Mouse (Mus musculus): ENCODE data around the gene Ftl1.

GRCm38 (mm10) chr7:45443526-45444420 is 15.9 kb downstream of the Ftl1 start:
- TF ChIP-seq CTCF (IDR thresholded peaks at IDR 0.05; ENCODE audit: low read depth) (no peak), EP300 (IDR thresholded peaks at IDR 0.05; ENCODE audit: low read depth) (no peak)
